Mouse (Mus musculus): Measurements from ENCODE around the gene Lrrc9. TPM values are rescaled to one million over a fixed set of nuclear protein-coding genes. Genes with fewer than 3 reads are reported as not detected.

Lrrc9 gene
- total RNA-seq, 2 experiments from 2014 or later, result 1.4 to 4.1 TPM

DNA sequence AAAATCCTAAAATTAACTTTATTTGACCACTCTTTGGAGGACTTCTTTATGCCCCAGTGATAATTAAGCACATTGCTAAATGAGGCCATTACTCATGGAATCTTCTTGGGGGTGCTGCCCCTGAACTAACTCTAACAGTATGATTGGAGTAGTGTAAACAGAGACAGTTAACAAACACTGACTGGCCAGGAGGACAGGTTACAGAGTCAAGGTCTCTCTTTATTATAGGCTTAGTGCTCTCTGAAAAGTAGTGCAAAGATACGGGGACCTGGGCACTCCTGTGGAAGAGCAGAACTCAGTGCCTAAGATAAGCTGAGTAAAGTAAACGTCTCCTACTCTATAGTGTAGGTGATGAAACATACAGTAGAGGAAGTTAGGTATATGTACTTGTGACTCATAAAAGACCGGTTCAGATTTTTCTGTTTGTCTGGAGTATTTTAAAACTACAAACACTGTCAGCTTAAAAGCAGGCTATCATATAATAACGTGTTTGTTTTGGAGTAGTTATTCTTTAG lies 122.7 kb downstream of the Lrrc9 start:
- no peak for DNase-seq (ENCODE audit: low spot score in 2 of 2)

Small RNA genes within 50 kb of the gene (microRNA-seq; reads per million reads assigned to microRNA genes)
- 0 reads per million in 2 experiments for gene Gm44392 (ENCODE audit: borderline number of aligned reads in 2 of 2)

Other genes starting within 250 kb of the Lrrc9 start
- gene Rtn1, start 32.8 kb upstream of the Lrrc9 start, total RNA-seq (2021), result 10 to 100 TPM; 23.1 to 29.8 TPM
- gene Pcnx4, start 94.5 kb downstream of the Lrrc9 start, total RNA-seq (2021), result 1 to 10 TPM; 6.1 to 6.5 TPM
- gene Gm4756, start 207.8 kb downstream of the Lrrc9 start, total RNA-seq (2021), result not detected
- 100 to 1,000 TPM; 234 to 259 TPM for gene Dhrs7, start 223.0 kb downstream of the Lrrc9 start, total RNA-seq (2021)